Mouse (Mus musculus) CH12.LX (cell line): ENCODE results near the gene Slc17a4.

ENCODE experiments used
- MYC ChIP-seq: IDR thresholded peaks from 2 replicates; pipeline ENCODE4 v1.6.1; 2011; ENCODE audit warnings: low read depth, mild to moderate bottlenecking, improper control_type of control experiment, low read length
- USF1 ChIP-seq: IDR thresholded peaks from 2 replicates; pipeline ENCODE4 v1.6.1; 2014; ENCODE audit warnings: low read depth, mild to moderate bottlenecking, inconsistent platforms, low read length, improper control_type of control experiment

- TF ChIP-seq USF1 (no peak), MYC (no peak)
These were observed 13.8 kb upstream of the Slc17a4 start for GRCm38 (mm10) chr13:23928637-23929036.
